Mouse (Mus musculus) adrenal gland, postnatal 36 days (tissue): ENCODE results near the gene Gapt. TPM values are rescaled to one million over a fixed set of nuclear protein-coding genes. Genes with fewer than 3 reads are reported as not detected.
"Not testable (repeated sequence)": the region's sequence is repeated elsewhere in the genome, so short reads cannot be mapped to it uniquely, and the experiment has no call there.

Experiments used
- DNase-seq, 2 experiments: peaks; one replicate each; pipeline ENCODE4 v3.0.0; 2021; ENCODE audit warnings: mixed read lengths in 1 of 2
- long read RNA-seq, 2 experiments: library from polyadenylated mRNA; stranded (forward); transcript quantifications; one replicate each; pipeline ENCODE4 v2.0.0; 2021; ENCODE audit warnings: borderline sequencing depth in 2 of 2
- total RNA-seq, 2 experiments: library from RNA; stranded (reverse); gene quantifications; 2 replicates each; pipeline ENCODE4 v1.2.3; 2021

Gapt gene
- under 1 TPM in 1 of 2 experiments, not detected in 1; 0.13 TPM for total RNA-seq
- long read RNA-seq, experiment 1, result 0 reads
- long read RNA-seq, experiment 2, result 0 reads

DNA sequence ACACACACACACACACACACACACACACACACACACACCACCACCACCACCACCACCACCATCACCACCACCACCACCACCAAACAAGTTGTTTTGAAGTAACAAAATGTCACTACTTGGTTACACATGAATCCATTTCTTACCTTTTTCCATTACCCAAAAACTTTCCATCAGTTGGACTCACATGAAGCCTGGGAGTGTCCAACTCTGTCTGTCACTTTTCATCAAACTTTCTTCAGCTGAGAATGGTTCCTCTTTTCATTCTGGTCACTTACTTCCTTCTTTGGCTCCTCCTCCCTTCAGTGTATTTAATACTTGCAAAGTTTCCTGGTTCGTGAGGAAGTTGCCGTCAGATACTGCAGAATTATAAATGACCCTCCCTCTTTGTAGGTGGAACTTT, at the start of gene Gapt:
Gene Gapt, minus strand, starts transcription at position 259 of the 400 bp plus-strand sequence.
- no peak for DNase-seq

- peak in 1 of 2 experiments; percentile 40 for DNase-seq
Measured at GRCm38 (mm10) chr13:110406152-110406551, 49.2 kb upstream of the Gapt start.

DNA sequence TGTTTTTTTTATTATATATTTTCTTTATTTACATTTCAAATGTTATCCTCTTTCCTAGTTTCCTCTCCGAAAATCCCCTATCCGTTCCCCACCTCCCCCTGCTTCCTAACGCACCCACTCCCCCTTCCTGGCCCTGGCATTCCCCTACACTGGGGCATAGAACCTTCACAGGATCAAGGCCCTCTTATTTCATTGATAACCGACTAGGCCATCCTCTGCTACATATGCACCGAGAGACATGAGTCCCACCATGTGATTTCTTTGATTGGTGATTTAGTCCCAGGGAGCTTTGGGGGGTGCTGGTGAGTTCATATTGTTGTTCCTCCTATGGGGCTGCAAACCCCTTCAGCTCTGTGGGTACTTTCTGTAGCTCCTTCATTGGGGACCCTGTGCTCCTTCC, 47.7 kb upstream of the Gapt start:
- DNase-seq, result not testable (repeated sequence)

GRCm38 (mm10) chr13:110404059-110404458, 47.1 kb upstream of the Gapt start:
- no peak for DNase-seq

DNA sequence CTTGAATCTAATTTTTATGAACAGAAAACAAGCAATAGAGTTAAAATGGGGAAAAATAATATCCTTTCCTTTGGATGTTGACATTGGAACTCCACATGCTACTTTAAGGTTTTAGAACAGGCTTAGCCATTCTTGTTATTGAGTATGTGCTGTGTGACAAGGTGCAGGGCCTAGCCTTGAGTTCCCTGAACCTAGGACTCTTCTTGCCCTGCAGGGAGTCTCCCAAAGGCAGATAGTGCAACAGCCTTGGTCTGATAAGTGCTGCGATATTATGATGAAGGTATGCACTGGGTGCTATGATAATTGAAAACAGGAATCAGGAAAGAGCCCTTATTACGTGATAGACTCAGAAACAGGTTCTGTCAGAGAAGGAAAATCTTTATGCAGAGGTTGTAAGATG, 44.9 kb upstream of the Gapt start:
- DNase-seq, result no peak

DNA sequence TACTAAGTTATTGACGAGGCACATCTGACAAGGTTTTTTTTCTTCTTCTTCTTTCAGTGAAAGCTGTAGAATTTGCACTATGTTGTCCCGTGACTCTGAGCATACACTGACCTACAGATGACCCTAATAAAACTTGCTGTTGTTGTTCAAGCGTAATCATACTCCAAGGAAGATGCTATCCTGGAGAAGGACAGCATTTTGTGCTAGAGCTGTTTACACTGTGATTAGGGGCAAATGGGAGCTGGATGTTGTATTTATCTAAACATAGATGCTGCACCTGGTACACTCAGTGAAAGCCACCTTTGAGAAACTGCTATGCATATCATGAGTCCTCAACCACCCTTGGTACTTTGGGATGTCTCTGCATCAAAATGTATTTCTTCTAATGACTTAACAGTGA, 44.4 kb upstream of the Gapt start:
- no peak for DNase-seq

DNA sequence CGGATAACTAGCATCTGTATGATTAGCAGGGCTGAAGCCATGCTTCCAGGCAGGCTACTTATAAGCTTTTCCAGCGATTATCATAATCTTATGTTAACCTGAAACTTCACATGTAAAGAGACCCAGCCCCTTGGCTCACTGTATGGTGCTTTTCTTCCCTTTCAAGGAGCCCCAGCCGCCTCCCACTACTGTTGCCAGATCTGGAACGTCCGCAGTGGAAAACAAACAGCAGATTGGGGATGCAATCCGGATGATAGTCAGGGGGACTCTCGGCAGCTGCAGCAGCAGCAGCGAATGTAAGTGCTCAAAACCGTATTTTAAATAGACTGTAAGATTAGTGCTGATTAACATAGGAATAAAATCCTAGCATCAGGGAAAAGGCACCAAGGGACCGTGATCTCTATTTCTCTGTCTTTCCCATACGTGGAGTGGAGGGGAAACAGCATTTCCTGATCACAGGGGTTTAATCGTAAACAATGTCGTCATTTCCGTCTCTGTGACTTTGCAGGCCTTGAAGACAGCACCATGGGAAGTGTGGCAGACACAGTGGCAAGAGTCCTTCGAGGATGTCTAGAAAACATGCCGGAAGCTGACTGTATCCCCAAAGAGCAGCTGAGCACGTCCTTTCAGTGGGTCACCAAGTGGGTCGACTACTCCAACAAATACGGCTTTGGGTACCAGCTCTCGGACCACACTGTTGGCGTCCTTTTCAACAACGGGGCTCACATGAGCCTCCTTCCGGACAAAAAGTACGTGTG, 41.7 kb upstream of the Gapt start:
- DNase-seq, result no peak

DNA sequence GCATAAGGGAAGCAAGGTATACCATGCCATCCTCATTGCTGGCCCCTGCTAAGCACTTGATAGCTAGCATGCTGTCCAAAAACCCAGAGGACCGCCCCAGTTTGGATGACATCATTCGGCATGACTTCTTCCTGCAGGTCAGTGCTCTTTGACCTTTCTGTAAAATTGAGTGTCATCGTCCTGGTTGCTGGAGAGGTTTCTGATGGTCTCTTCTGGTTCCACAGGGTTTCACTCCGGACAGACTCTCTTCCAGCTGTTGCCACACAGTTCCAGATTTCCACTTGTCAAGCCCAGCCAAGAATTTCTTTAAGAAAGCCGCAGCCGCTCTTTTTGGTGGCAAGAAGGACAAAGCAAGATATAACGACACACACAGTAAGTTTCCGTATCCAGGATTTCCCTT, 40.8 kb upstream of the Gapt start:
- no peak for DNase-seq

DNA sequence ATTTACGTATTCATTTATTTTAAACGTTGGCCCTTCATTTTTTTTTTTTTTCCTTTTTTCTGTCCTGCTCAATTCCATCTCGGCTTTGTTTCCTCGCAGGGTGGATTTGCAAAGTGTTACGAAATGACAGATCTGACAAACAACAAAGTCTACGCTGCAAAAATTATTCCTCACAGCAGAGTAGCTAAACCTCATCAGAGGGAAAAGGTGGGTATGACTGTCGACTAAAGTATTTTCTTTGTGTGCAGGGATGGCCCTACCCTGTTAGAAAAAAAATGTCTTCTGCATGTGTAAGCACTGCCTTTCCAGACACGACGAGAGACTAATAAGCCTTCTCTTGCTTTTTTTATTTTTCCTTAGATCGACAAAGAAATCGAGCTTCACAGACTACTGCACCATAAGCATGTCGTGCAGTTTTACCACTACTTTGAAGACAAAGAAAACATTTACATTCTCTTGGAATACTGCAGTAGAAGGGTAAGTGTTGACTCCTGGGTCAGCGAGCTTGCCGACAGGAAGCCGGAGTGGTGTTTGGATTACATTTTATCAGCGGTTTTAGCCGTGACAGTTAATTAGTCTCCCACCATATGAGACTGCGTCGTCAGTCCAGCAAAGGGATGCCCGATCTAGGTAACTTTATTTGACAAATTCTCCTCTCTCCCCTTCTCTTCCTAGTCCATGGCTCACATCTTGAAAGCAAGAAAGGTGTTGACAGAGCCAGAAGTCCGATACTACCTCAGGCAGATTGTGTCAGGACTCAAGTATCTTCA, 39.1 kb upstream of the Gapt start:
- no peak for DNase-seq

- DNase-seq, result peak in 1 of 2 experiments; percentile 25
Measured at GRCm38 (mm10) chr13:110395179-110395794, 38.3 kb upstream of the Gapt start.

- DNase-seq, result peak; percentile 96
Measured at GRCm38 (mm10) chr13:110394291-110395178, 37.5 kb upstream of the Gapt start, which contains the start of gene Plk2. TSS of gene Plk2 (plus strand) at chr13:110395046.

- DNase-seq, result no peak
Measured at GRCm38 (mm10) chr13:110392631-110393030, 35.6 kb upstream of the Gapt start.

- peak; percentile 34 to 64 for DNase-seq
Measured at GRCm38 (mm10) chr13:110392210-110392609, 35.2 kb upstream of the Gapt start.

GRCm38 (mm10) chr13:110384514-110384913, 27.5 kb upstream of the Gapt start:
- DNase-seq, result no peak

DNA sequence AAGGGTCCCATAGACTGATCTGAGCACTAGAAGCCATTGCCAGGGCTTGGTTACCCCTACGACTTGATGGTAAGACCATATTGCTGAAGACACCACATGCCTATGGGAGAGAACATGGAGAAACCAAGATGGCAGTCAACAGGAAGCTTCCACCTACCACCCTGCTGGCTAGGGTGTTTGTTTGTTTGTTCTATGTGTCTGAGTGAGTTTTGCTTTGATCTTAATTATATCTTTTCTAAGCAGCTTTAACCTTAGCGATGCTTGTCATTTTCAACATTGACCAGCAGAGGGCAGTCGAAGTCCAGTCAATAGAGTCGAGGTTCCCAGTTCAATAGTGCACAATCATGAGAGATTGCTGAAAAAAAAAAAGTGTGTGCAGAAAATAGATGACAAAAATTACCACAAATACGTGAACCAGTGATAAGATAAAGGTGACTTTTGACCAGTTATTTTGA, 25.5 kb upstream of the Gapt start:
- DNase-seq, result peak; percentile 23 to 40

- no peak for DNase-seq
Measured at GRCm38 (mm10) chr13:110369673-110370072, 12.7 kb upstream of the Gapt start.

GRCm38 (mm10) chr13:110368556-110369040, 11.6 kb upstream of the Gapt start:
- DNase-seq, result peak; percentile 24 to 35

DNA sequence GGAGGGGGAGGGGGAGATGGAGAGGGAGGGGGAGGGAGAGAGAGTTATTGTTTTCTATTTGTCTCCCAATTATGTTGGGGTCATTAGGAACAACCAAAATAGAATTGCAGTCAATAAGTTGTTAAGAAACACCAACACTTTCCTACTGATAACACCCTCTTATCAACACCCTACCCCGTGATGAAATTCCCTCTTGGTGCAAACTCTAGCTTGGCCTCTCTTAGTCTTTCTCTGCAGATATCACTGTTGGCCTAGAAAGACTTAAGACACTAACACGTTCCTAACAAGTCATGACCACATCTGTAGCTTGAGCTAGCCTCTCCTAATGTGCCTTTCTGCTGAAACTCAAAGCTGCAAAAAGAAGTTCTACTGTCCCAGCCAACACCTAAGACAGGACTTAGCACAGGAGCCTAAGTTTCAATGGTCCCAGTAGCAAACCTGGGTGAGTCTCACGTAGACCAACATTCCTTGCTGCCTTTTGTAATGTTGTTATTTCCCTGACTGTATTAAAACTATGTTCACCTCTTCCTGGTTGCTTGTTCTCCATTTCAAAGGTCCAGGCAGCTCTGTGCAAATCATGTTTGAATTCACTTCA, 11.1 kb upstream of the Gapt start:
- no peak for DNase-seq

DNA sequence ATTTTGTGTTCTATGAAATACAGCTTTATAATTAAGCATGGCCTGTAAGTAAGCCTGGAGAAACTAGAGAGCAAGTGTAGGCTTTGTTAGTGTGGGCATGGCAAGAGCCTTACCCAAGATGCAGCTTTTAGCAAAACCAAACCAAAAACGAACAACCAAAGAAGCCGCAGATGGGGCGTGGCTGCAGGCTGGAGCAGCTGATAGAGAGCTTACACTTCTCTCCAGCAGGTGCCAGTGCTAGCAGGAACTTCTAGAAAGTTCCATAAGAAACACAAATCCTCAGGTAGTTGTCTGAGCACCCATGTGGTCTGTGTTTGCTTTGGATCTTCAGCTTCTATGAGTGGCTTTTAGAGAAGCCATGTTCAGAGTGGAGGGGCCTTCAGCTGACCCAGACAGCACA, 9.5 kb upstream of the Gapt start:
- DNase-seq, result no peak

DNA sequence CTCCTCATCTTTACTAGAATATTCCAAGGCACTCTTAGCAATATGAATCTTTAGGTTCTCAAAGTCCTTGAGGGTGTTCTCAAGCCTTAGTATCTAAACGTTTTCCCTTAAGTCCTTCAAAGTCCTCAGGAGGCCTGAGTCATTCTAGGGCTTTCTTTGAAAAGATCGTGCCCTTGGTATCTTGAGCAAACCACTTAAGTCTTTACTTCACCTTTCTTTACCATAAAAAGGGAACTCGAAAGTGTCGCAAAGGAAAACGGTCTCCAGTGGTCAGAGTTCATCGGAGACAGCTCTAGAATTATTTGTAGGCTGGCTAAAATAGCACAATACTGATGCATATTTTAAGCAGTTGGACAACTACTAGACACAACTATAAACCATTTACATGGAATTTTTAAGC, 6.7 kb upstream of the Gapt start:
- no peak for DNase-seq

GRCm38 (mm10) chr13:110351051-110351450, 5.9 kb downstream of the Gapt start:
- no peak for DNase-seq
